Mouse (Mus musculus): ENCODE results near the gene Becn1. TPM values are rescaled to one million over a fixed set of nuclear protein-coding genes. Genes with fewer than 3 reads are reported as not detected.

The Becn1 gene
- polyA plus RNA-seq, 1 experiment = 134 TPM

DNA sequence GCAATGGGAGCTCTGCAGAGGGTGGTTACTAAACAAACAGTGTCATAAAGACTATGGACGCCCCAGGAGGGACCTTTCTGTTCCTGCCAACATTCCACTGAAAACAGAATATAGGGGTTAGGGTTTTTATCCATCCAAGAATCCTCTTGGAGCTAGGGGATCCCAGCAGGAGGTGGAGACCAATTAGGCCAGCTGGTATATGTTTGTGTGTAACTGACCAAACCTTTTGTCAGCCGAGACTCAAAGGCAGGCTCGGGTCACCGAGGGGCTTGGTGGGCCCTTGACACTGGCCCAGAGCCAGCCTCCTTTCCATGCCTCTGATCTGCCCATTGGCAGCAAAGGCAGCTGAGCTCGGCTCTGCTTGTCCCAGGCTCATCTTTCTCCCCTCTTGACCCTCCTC, 19.2 kb downstream of the Becn1 start:
- Histone ChIP-seq H3K36me3 (ENCODE audit: control insufficient read depth, insufficient read depth) (peaks cover 4% of the 10 kb centered on the region), H3K27me3 (ENCODE audit: control insufficient read depth, insufficient read depth, insufficient read length) (no peaks in the 10 kb centered on the region), H3K4me3 (no peak overlapping the region), H3K4me2 (ENCODE audit: low read depth) (no peak overlapping the region), H3K79me2 (ENCODE audit: control insufficient read depth, insufficient read depth) (no peaks in the 10 kb centered on the region), H3ac (ENCODE audit: control insufficient read depth, insufficient read length) (no peak overlapping the region)
- no peak for TF ChIP-seq MAX (IDR thresholded peaks at IDR 0.05; ENCODE audit: low read depth)
- no peak for TF ChIP-seq TCF3 (IDR thresholded peaks at IDR 0.05; ENCODE audit: insufficient read length, low read depth)
- TF ChIP-seq E2F4 (IDR thresholded peaks at IDR 0.05; ENCODE audit: insufficient read depth) = no peak
- no peak for TF ChIP-seq MYOD1 (IDR thresholded peaks at IDR 0.05; ENCODE audit: control insufficient read depth in 1 of 3, insufficient read length in 2 of 3, low read depth in 2 of 3)
- no peak for TF ChIP-seq USF1 (IDR thresholded peaks at IDR 0.05; ENCODE audit: low read depth)
- TF ChIP-seq MYOG (IDR thresholded peaks at IDR 0.05; ENCODE audit: control insufficient read depth in 1 of 3, insufficient read depth in 1 of 3, insufficient read length in 2 of 3, low read depth in 2 of 3) = no peak
- no peak for TF ChIP-seq POLR2A (IDR thresholded peaks at IDR 0.05; ENCODE audit: insufficient read length, low read depth)
- TF ChIP-seq TCF12 (IDR thresholded peaks at IDR 0.05; ENCODE audit: insufficient read depth, poor library complexity, severe bottlenecking) = no peak
- no peak for TF ChIP-seq CEBPB (IDR thresholded peaks at IDR 0.05; ENCODE audit: insufficient read depth, poor library complexity, severe bottlenecking)
- no peak for TF ChIP-seq SRF (IDR thresholded peaks at IDR 0.05; ENCODE audit: control insufficient read depth, insufficient read length, low read depth)
- no peak for TF ChIP-seq POLR2AphosphoS2 (IDR thresholded peaks at IDR 0.05; ENCODE audit: insufficient read length, low read depth)
- TF ChIP-seq REST (IDR thresholded peaks at IDR 0.05; ENCODE audit: insufficient read depth, insufficient read length) = no peak

DNA sequence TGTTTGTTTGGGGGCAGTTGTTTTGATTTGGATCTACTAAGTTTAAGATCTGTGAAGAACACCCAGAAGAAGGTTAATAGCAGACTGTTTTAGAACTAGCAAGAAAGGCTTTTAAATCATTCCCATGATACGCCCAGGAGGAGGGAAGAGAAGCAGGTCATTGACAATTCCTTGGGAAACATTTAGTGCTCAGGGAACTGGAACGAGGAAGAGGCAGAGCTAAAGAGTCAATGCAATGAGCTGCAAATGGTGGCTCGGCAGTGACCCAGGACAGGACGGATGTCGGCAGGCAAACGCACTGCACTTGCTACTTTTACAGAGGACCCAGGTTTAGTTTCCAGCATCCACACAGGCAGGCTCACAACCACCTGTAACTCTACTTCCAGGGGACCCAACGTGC, 21.2 kb downstream of the Becn1 start:
- H3K27me3 ChIP-seq (ENCODE audit: control insufficient read depth, insufficient read depth, insufficient read length) = no peaks in the 10 kb centered on the region
- no peak for TF ChIP-seq SRF (IDR thresholded peaks at IDR 0.05; ENCODE audit: control insufficient read depth, insufficient read length, low read depth)
- TF ChIP-seq MYOD1 (IDR thresholded peaks at IDR 0.05; ENCODE audit: control insufficient read depth in 1 of 3, insufficient read length in 2 of 3, low read depth in 2 of 3) = no peak
- no peak for TF ChIP-seq CEBPB (IDR thresholded peaks at IDR 0.05; ENCODE audit: insufficient read depth, poor library complexity, severe bottlenecking)
- TF ChIP-seq USF1 (IDR thresholded peaks at IDR 0.05; ENCODE audit: low read depth) = no peak
- no peak for TF ChIP-seq MAX (IDR thresholded peaks at IDR 0.05; ENCODE audit: low read depth)
- no peak for TF ChIP-seq REST (IDR thresholded peaks at IDR 0.05; ENCODE audit: insufficient read depth, insufficient read length)
- no peak for TF ChIP-seq E2F4 (IDR thresholded peaks at IDR 0.05; ENCODE audit: insufficient read depth)
- no peak for TF ChIP-seq POLR2A (IDR thresholded peaks at IDR 0.05; ENCODE audit: insufficient read length, low read depth)
- no peak overlapping the region for H3ac ChIP-seq (ENCODE audit: control insufficient read depth, insufficient read length)
- no peak overlapping the region for H3K4me3 ChIP-seq
- H3K36me3 ChIP-seq (ENCODE audit: control insufficient read depth, insufficient read depth) = no peaks in the 10 kb centered on the region
- no peak overlapping the region for H3K4me2 ChIP-seq (ENCODE audit: low read depth)
- no peaks in the 10 kb centered on the region for H3K79me2 ChIP-seq (ENCODE audit: control insufficient read depth, insufficient read depth)

DNA sequence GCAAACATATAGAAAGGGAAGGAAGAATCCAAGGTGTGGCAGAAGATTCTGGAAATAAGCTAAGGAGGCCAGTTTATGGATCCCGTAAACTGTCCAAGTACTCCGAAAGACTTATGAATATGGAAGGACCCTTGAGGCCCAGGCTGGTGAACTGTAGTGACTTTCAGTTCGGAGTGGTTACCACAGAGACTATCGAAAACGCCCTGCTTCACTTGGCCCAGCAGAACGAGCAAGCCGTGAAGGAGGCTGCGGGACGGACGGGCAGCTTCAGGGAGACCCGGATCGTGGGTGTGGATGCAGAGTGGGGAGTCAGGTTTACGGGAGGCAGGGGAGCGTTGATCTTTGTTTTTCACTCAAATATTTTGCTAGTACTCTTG, 22.9 kb downstream of the Becn1 start:
- peak overlapping the region; percentile 96 for H3K4me2 ChIP-seq (ENCODE audit: low read depth)
- TF ChIP-seq CEBPB (IDR thresholded peaks at IDR 0.05; ENCODE audit: insufficient read depth, poor library complexity, severe bottlenecking) (no peak), TCF12 (IDR thresholded peaks at IDR 0.05; ENCODE audit: insufficient read depth, poor library complexity, severe bottlenecking) (no peak), E2F4 (IDR thresholded peaks at IDR 0.05; ENCODE audit: insufficient read depth) (no peak), MYOG (IDR thresholded peaks at IDR 0.05; ENCODE audit: control insufficient read depth in 1 of 3, insufficient read depth in 1 of 3, insufficient read length in 2 of 3, low read depth in 2 of 3) (no peak), MYOD1 (IDR thresholded peaks at IDR 0.05; ENCODE audit: control insufficient read depth in 1 of 3, insufficient read length in 2 of 3, low read depth in 2 of 3) (no peak), REST (IDR thresholded peaks at IDR 0.05; ENCODE audit: insufficient read depth, insufficient read length) (no peak), POLR2AphosphoS2 (IDR thresholded peaks at IDR 0.05; ENCODE audit: insufficient read length, low read depth) (no peak), TCF3 (IDR thresholded peaks at IDR 0.05; ENCODE audit: insufficient read length, low read depth) (no peak), MAX (IDR thresholded peaks at IDR 0.05; ENCODE audit: low read depth) (no peak), POLR2A (IDR thresholded peaks at IDR 0.05; ENCODE audit: insufficient read length, low read depth) (no peak), USF1 (IDR thresholded peaks at IDR 0.05; ENCODE audit: low read depth) (no peak), SRF (IDR thresholded peaks at IDR 0.05; ENCODE audit: control insufficient read depth, insufficient read length, low read depth) (no peak)
- no peaks in the 10 kb centered on the region for H3K36me3 ChIP-seq (ENCODE audit: control insufficient read depth, insufficient read depth)
- no peak overlapping the region for H3ac ChIP-seq (ENCODE audit: control insufficient read depth, insufficient read length)
- no peaks in the 10 kb centered on the region for H3K27me3 ChIP-seq (ENCODE audit: control insufficient read depth, insufficient read depth, insufficient read length)
- H3K4me3 ChIP-seq = peak overlapping the region; percentile 57
- no peaks in the 10 kb centered on the region for H3K79me2 ChIP-seq (ENCODE audit: control insufficient read depth, insufficient read depth)

DNA sequence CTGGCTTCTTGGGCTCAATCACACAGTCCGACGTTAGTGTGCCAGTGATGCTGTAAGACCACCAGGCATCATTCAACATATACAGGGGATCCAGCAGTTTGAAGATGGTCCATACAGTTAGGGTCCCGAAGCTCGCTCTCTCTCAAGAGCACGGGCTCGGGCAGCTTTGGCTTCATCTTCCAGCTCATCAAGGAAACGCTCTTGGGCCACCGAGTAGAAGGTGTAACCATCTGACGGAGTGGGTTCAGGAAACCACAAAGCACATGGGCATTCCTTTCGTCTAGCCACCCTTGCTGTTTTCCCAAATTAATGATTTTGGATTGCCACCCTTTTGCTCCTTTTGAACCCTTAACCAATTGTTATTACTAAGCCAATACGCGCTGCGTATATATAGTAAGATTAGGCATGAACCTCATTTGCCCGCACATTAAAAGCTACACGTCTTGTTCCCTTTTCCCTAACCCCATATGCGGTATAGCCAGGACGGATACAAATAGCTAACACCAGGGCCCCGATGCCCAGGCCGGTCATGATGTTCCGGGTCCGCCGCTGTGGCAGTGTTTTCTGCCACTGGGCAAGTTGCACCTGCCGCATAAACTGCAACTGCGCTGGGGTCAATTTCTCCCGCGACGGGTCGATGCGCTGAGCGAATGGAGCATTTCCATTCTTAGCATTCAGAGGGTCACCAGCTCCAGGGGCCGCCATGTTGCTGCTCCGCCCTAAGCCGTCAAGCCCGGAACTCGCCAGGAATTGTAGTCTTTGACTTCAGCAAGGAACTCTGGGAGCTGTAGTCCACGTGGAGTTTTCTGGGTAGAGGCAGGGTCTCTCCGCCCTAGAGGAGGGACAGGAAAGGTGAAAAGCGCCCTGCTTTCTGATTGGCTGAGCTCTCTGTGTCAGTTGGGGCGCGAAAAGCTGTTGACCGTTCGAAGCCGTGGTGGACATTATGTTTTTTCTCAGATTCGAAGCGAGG, 23.6 kb downstream of the Becn1 start, which contains the start of the genes Cntd1 and Coa3:
Gene Cntd1, plus strand, starts transcription at position 790 of the 970 bp plus-strand sequence.
Gene Coa3, minus strand, starts transcription at position 892 of the 970 bp plus-strand sequence.
- H3K36me3 ChIP-seq (ENCODE audit: control insufficient read depth, insufficient read depth) = no peaks in the 10 kb centered on the region
- peak within 1 kb of the TSS; percentile 96 for H3K4me2 ChIP-seq (ENCODE audit: low read depth)
- H3ac ChIP-seq (ENCODE audit: control insufficient read depth, insufficient read length) = peak within 1 kb of the TSS; percentile 3
- TF ChIP-seq MYOG (IDR thresholded peaks at IDR 0.05; ENCODE audit: control insufficient read depth in 1 of 3, insufficient read depth in 1 of 3, insufficient read length in 2 of 3, low read depth in 2 of 3) (no peak), POLR2AphosphoS2 (IDR thresholded peaks at IDR 0.05; ENCODE audit: insufficient read length, low read depth) (peak; percentile 69), POLR2A (IDR thresholded peaks at IDR 0.05; ENCODE audit: insufficient read length, low read depth) (peak; percentile 79), TCF12 (IDR thresholded peaks at IDR 0.05; ENCODE audit: insufficient read depth, poor library complexity, severe bottlenecking) (no peak), MYOD1 (IDR thresholded peaks at IDR 0.05; ENCODE audit: control insufficient read depth in 1 of 3, insufficient read length in 2 of 3, low read depth in 2 of 3) (no peak), USF1 (IDR thresholded peaks at IDR 0.05; ENCODE audit: low read depth) (no peak), CEBPB (IDR thresholded peaks at IDR 0.05; ENCODE audit: insufficient read depth, poor library complexity, severe bottlenecking) (no peak)
- H3K4me3 ChIP-seq = peak within 1 kb of the TSS; percentile 57
- no peaks in the 10 kb centered on the region for H3K27me3 ChIP-seq (ENCODE audit: control insufficient read depth, insufficient read depth, insufficient read length)
- H3K79me2 ChIP-seq (ENCODE audit: control insufficient read depth, insufficient read depth) = no peaks in the 10 kb centered on the region

All from myocyte (in vitro differentiated cells).